Mouse (Mus musculus) heart, embryonic 15.5 days (tissue): Measurements from ENCODE around the gene Mrpl45. TPM values are rescaled to one million over a fixed set of nuclear protein-coding genes. Genes with fewer than 3 reads are reported as not detected.

Experiments used
- ATAC-seq: fragments of 200-750 bp; cut with Nextera tagmentation; replicated peaks from 2 replicates; pipeline ENCODE4 v1.8.0; 2017; ENCODE audit warnings: low read depth, moderate TSS enrichment; ENCODE audit not compliant: insufficient number of reproducible peaks, insufficient read depth, low FRiP score
- H3K27ac ChIP-seq: fragments of 300-500 bp; sonication (generic); 2 replicates; pipeline ENCODE4 v1.5.1; 2015; ENCODE audit warnings: mild to moderate bottlenecking, inconsistent platforms
- H3K27me3 ChIP-seq: fragments of 300-500 bp; sonication (generic); 2 replicates; pipeline ENCODE4 v1.6.1; 2015; ENCODE audit warnings: inconsistent platforms
- H3K36me3 ChIP-seq: fragments of 300-500 bp; sonication (generic); 2 replicates; pipeline ENCODE4 v1.6.1; 2015; ENCODE audit warnings: mild to moderate bottlenecking, inconsistent platforms
- H3K4me1 ChIP-seq: fragments of 300-500 bp; sonication (generic); replicated peaks from 2 replicates; pipeline ENCODE4 v1.6.1; 2015; ENCODE audit warnings: inconsistent platforms
- H3K4me2 ChIP-seq: fragments of 300-500 bp; sonication (generic); 2 replicates; pipeline ENCODE4 v1.6.1; 2015; ENCODE audit warnings: inconsistent platforms, mild to moderate bottlenecking, moderate library complexity
- H3K4me3 ChIP-seq: fragments of 300-500 bp; sonication (generic); 2 replicates; pipeline ENCODE4 v1.5.1; 2015; ENCODE audit warnings: mild to moderate bottlenecking, inconsistent platforms
- H3K9ac ChIP-seq: fragments of 300-500 bp; sonication (generic); 2 replicates; pipeline ENCODE4 v1.6.1; 2015; ENCODE audit warnings: mild to moderate bottlenecking, inconsistent platforms
- H3K9me3 ChIP-seq: fragments of 300-500 bp; sonication (generic); replicated peaks from 2 replicates; pipeline ENCODE4 v1.6.1; 2016; ENCODE audit warnings: inconsistent platforms
- WGBS: fragments of 180-500 bp; shearing (Covaris S2); methylation state at CpG from one replicate; pipeline ENCODE4 v1.1.7; 2015; ENCODE audit warnings: mixed read lengths; 5-methylcytosine and 5-hydroxymethylcytosine counted together
- polyA plus RNA-seq: library from polyadenylated mRNA; unstranded; fragments of >200 nt; fragmentation: Nextera tagmentation; extraction: Ambion mirVana; gene quantifications from 2 replicates; pipeline ENCODE4 v1.2.1, GENCODE M21; 2015

Mrpl45 gene
- polyA plus RNA-seq, 1 experiment from 2014 or later: 54.4 TPM

DNA sequence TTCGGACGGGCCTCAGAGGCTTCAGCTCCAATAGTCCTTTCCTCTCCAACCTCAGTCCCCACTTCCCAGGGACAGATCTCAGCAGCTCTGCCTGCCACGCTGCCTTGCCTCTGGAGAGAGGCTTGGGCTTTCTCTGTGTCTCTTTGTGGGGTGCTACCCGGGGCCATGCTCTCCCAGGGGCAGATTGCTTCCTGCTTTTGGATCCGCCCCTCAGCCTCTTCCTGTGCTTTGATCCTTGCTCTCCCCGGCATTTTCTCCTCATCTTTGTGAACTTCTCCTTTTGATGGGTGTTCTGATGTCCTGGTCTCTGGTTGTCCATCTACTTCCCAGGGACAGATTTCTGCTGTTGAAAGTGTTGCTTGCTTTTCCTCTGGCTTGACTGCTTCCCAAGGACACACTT, 20.7 kb downstream of the Mrpl45 start:
- peaks cover 18% of the 10 kb centered on the region for H3K4me1 ChIP-seq
- no peaks in the 10 kb centered on the region for H3K36me3 ChIP-seq
- no peaks in the 10 kb centered on the region for H3K9me3 ChIP-seq
- no peak overlapping the region for H3K27ac ChIP-seq
- H3K4me3 ChIP-seq: no peak overlapping the region
- no peak for ATAC-seq
- 49% methylated on average over 6 of the region's 6 CpGs for WGBS
- peaks cover 31% of the 10 kb centered on the region for H3K27me3 ChIP-seq
- no peak overlapping the region for H3K9ac ChIP-seq
- no peak overlapping the region for H3K4me2 ChIP-seq

DNA sequence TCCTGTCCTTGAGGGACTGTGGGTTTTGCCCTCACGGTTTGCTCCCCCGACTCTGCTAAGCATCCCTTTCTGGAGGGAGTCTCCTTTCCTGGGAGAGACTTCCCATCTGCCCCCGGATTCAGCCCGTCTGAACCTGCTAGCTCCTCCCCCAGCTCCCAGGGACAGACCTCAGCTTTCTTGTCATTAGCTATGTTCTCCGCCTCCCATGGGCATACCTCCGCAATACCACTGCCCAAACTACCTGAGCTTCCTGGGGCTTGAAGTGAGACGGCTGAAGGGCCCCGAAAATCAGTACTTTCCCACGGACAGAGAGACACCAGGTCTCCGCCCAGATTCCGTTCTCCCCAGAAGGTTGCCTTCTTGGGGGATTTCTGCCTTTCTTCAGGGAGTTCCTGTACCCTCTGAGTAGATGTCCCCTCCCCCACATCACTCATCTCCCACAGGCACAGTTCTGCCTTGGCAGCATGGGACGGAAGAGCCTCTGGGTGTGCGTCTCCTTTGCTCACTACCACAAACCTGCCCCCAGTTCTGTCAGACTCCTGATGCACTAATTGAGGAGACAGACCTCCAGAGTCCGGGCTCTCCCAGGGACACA, 21.3 kb downstream of the Mrpl45 start:
- no peak for ATAC-seq
- Histone ChIP-seq H3K27me3 (peaks cover 34% of the 10 kb centered on the region), H3K4me3 (no peak overlapping the region), H3K27ac (no peak overlapping the region), H3K36me3 (no peaks in the 10 kb centered on the region), H3K4me2 (no peak overlapping the region), H3K4me1 (peaks cover 18% of the 10 kb centered on the region), H3K9ac (no peak overlapping the region), H3K9me3 (no peaks in the 10 kb centered on the region)
- whole genome bisulfite sequencing: 58% methylated on average over 14 of the region's 14 CpGs

DNA sequence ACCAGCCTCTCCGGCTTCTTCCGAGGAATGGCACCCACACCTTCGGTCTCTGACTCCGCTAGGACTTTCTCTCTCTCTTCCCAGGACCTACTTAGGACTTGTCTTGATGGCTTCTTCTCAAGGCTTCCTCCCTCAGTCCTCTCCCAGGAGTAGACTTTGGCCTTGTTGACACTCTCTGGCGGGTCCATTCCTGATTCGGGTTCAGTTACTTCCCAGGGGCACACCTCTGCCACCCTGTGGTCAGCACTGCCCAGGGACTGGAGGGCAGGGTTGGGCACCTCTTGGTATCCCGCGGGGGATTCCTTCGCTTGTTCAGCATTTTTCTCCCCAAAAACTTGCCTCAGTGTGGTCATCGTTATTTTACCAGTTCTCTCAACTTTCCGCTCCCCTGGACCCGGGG, 21.8 kb downstream of the Mrpl45 start:
- no peak overlapping the region for H3K4me3 ChIP-seq
- H3K27me3 ChIP-seq: peaks cover 34% of the 10 kb centered on the region
- no peak overlapping the region for H3K27ac ChIP-seq
- H3K36me3 ChIP-seq: no peaks in the 10 kb centered on the region
- ATAC-seq: no peak
- H3K9me3 ChIP-seq: no peaks in the 10 kb centered on the region
- H3K9ac ChIP-seq: no peak overlapping the region
- WGBS: 81% methylated on average over 12 of the region's 12 CpGs
- H3K4me2 ChIP-seq: no peak overlapping the region
- peaks cover 18% of the 10 kb centered on the region for H3K4me1 ChIP-seq

- peaks cover 36% of the 10 kb centered on the region for H3K27me3 ChIP-seq
- no peaks in the 10 kb centered on the region for H3K9me3 ChIP-seq
- H3K4me1 ChIP-seq: peaks cover 20% of the 10 kb centered on the region
- peak overlapping the region; percentile 29 for H3K9ac ChIP-seq
- 28% methylated on average over 21 of the region's 21 CpGs for WGBS
- H3K4me2 ChIP-seq: peak overlapping the region; percentile 65
- no peaks in the 10 kb centered on the region for H3K36me3 ChIP-seq
- peak overlapping the region; percentile 33 for H3K4me3 ChIP-seq
- peak; percentile 61; the same call in 1 of the 2 replicates for ATAC-seq
- H3K27ac ChIP-seq: peak overlapping the region; percentile 68
Measured at GRCm38 (mm10) chr11:97338302-97338976, 22.9 kb downstream of the Mrpl45 start.

DNA sequence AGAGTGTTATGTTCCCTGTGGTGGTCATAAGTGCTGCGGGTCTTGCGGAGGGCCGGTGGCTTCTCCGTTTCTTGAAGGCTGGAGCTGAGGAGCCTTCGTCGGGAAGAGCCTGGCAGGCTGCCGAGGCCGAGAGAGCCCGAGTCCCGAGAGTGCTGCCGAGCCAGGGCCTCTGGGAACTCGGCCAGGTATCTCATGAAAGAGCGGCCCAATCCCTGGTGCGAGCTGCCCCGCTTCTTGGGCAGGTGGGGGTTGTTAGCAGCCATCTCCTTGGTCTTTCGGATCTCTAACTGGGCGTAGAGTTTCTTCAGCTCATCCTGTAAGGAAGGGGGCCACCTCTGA, 23.4 kb downstream of the Mrpl45 start:
- H3K4me3 ChIP-seq: peak overlapping the region; percentile 33
- no peak for ATAC-seq
- peaks cover 41% of the 10 kb centered on the region for H3K27me3 ChIP-seq
- no peaks in the 10 kb centered on the region for H3K9me3 ChIP-seq
- 14% methylated on average over 17 of the region's 17 CpGs for WGBS
- H3K9ac ChIP-seq: peak overlapping the region; percentile 29
- peaks cover 25% of the 10 kb centered on the region for H3K4me1 ChIP-seq
- no peaks in the 10 kb centered on the region for H3K36me3 ChIP-seq
- peak overlapping the region; percentile 65 for H3K4me2 ChIP-seq
- H3K27ac ChIP-seq: peak overlapping the region; percentile 68

DNA sequence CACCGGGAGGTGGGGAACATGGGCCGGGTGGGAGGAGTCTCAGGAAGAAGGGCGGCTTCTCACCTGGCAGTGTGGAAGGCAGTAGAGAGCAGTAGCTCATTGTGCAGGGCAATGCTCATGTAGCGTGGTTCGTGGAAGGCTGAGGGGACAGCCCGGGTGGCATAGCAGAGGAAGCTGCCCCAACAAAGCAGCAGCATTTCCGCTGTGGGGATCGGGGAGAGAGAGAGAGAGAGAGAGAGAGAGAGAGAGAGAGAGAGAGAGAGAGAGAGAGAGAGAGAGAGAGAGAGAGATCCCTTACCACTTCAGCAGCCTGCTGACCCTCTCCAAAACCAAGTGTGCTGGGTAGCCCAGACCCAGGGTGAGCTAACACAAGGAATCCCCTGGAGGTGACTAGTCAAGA, 27.7 kb downstream of the Mrpl45 start:
- 30% methylated on average over 8 of the region's 8 CpGs for WGBS
- Histone ChIP-seq H3K9ac (no peak overlapping the region), H3K4me3 (no peak overlapping the region), H3K27ac (no peak overlapping the region), H3K4me2 (peak overlapping the region; percentile 54; the same call in 1 of the 2 replicates), H3K9me3 (no peaks in the 10 kb centered on the region), H3K4me1 (peaks cover 24% of the 10 kb centered on the region), H3K27me3 (peaks cover 11% of the 10 kb centered on the region), H3K36me3 (no peaks in the 10 kb centered on the region)
- no peak for ATAC-seq

DNA sequence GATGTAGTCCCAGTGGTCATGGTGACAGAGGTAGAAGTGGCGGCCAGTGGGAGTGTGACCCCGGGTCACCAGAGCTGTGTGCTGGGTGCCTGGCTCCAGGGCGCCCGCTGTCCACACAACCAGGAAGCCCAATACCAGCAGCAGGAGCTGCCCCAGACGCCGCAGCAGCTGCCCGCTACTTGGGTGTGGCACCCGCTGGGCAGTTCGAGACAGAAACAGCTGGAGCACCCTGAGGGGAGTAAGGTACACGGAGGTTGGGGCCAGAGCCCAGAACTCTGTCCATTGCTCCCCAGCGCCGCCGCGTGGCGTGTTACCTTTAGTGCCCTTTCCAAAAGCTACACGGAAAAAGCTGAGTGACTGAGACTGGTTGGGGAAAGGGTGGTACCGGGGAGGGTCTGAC, 28.1 kb downstream of the Mrpl45 start:
- Histone ChIP-seq H3K4me2 (peak overlapping the region; percentile 54), H3K4me1 (peaks cover 19% of the 10 kb centered on the region), H3K36me3 (no peaks in the 10 kb centered on the region), H3K27me3 (peaks cover 11% of the 10 kb centered on the region), H3K9me3 (no peaks in the 10 kb centered on the region), H3K27ac (no peak overlapping the region), H3K4me3 (peak overlapping the region; percentile 10; the same call in 1 of the 2 replicates), H3K9ac (no peak overlapping the region)
- no peak for ATAC-seq
- WGBS: 17% methylated on average over 17 of the region's 17 CpGs

DNA sequence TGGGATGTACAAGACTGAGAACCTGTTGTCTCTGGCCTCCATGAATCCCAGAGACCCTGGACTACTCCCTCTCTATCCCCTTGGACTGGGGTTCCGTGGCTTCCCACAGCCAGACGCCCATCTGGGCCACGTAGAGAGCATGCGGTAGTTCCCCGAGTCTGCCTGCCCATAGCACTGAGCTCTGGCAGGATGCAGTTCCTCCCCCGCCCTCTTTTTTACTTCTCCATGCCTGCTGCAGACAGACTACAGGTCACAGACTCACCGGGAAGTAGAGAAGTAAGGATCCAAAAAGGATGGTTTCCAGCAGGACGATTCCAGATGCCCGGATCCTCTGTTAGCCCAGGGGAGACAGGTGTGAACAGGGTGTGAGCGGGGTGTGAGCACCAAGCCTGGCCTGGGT, 29.9 kb downstream of the Mrpl45 start:
- Histone ChIP-seq H3K9ac (no peak overlapping the region), H3K4me1 (peaks cover 24% of the 10 kb centered on the region), H3K27ac (no peak overlapping the region), H3K4me3 (no peak overlapping the region), H3K27me3 (peaks cover 11% of the 10 kb centered on the region), H3K36me3 (no peaks in the 10 kb centered on the region), H3K9me3 (no peaks in the 10 kb centered on the region), H3K4me2 (no peak overlapping the region)
- WGBS: 54% methylated on average over 10 of the region's 10 CpGs
- no peak for ATAC-seq

DNA sequence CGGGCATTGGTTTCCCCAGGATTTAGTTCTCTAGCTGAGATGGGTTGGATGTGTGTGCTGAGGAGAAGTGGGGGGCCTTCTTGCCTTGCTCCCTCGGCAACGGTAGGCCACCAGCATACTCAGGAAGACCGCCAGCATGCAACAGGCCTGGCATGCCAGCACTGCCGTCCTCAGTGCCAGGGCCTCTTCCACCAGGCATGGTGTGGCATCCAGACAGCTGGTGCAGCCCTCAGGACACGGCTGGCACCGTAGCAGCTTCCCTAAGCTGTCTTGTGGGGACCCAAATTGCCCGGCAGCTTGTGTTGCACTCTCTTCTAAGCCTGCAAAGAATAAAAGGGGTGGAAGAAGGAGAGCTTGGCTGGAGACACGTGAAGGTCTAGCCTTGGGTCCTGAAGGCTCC, 30.9 kb downstream of the Mrpl45 start:
- Histone ChIP-seq H3K4me3 (no peak overlapping the region), H3K9ac (no peak overlapping the region), H3K9me3 (no peaks in the 10 kb centered on the region), H3K4me1 (peaks cover 24% of the 10 kb centered on the region), H3K27ac (no peak overlapping the region), H3K4me2 (no peak overlapping the region), H3K36me3 (no peaks in the 10 kb centered on the region), H3K27me3 (peaks cover 9% of the 10 kb centered on the region)
- WGBS: 82% methylated on average over 9 of the region's 9 CpGs
- ATAC-seq: no peak

DNA sequence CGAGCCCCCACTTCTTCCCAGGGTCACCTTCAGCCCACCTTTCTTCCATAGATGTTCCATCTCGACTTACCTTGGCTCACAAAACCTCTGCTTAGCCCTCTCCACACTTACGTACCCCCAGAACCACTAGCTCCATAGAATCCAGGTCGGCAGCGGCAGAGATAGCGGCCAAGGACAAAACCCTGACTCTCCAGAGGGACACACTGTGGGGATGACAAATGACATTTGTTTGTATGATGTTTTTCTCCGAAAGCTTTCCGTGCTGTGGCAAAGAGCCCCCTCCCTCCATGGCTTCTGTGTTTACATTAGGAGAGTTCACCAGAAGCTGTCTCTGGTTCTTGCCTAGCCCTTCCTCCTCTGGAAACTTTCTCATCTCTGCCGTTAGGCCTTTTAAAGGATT, 31.8 kb downstream of the Mrpl45 start:
- WGBS: 79% methylated on average over 9 of the region's 9 CpGs
- H3K27ac ChIP-seq: no peak overlapping the region
- peaks cover 24% of the 10 kb centered on the region for H3K4me1 ChIP-seq
- no peak overlapping the region for H3K4me3 ChIP-seq
- no peaks in the 10 kb centered on the region for H3K36me3 ChIP-seq
- H3K9ac ChIP-seq: no peak overlapping the region
- no peaks in the 10 kb centered on the region for H3K9me3 ChIP-seq
- no peak for ATAC-seq
- H3K4me2 ChIP-seq: no peak overlapping the region
- H3K27me3 ChIP-seq: peaks cover 8% of the 10 kb centered on the region

- H3K4me3 ChIP-seq: no peak overlapping the region
- no peaks in the 10 kb centered on the region for H3K27me3 ChIP-seq
- 13% methylated on average over 2 of the region's 2 CpGs for WGBS
- H3K4me1 ChIP-seq: peaks cover 16% of the 10 kb centered on the region
- H3K4me2 ChIP-seq: no peak overlapping the region
- H3K9ac ChIP-seq: no peak overlapping the region
- H3K27ac ChIP-seq: peak overlapping the region; percentile 79
- H3K36me3 ChIP-seq: no peaks in the 10 kb centered on the region
- peak; percentile 85 for ATAC-seq
- H3K9me3 ChIP-seq: no peaks in the 10 kb centered on the region
Measured at GRCm38 (mm10) chr11:97350035-97350434, 34.5 kb downstream of the Mrpl45 start.
